Mouse (Mus musculus) ES-CJ7 (cell line): Measurements from ENCODE around the gene Tmem8b.

ENCODE experiments used
- DNase-seq: peaks from one replicate; pipeline ENCODE4 v3.0.0; 2011; ENCODE audit warnings: low read depth, low spot score

The Tmem8b gene

DNA sequence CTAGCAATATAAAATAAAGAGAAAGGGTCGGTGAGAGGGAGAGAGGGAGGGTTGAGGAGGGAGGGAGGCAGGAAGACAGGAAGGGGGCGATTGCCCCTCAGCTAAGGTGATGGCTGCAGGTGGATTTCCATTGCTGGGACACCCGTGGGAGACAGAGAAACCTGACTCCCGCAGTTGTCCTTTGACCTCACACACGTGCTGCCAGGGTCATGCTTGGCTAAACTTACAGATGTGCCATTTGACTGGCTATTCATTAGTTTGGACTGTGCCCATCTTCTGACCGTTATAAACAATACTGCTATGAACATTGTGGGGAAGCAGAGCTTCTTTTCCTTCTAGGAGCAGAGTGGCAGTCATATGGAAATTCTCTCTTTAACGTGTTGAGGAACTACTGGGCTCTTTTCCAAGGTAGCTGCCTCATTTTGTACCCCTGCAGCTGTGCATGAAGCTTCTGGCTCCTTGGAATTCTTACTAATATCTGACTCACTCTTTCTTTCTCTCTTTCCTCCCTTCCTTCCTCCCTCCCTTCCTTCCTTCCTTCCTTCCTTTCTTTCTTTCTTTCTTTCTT lies 45.0 kb downstream of the Tmem8b start:
- no peak for DNase-seq

DNA sequence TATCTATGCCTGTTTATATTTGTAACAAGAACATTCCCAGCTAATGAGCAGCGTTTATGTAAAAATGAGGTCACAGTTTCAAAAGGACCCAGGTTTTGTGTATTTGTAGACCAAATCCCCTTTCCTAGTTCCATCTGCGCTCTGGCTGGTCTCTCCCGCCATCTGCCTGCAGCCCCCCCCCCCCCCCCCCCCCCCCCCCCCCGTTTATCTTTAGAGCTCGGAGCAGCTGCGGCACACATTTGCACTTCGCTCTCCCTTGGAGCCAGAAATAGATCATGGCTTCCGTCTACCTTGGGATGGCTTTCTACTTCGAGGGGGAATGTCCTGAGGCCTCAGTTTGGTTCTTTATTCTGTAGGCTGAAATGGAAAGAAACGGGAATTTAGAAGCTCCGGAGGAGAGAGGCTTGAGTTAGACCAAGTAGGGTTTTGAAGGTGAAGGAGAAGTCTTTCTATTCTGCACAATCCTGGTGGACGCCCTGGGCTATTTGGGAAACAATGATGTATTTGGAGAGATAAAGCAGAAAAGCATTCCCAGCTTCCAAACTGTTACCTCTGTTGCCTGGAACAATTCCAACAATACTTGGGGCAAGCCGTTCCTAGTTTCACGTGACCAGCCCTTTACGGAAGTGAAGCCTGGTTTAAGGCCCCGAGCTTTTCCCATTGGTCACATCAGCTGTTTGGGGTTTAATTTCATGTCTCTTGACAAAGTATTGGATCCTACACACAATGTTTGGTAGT lies 51.9 kb downstream of the Tmem8b start:
- DNase-seq: peak; percentile 23

DNA sequence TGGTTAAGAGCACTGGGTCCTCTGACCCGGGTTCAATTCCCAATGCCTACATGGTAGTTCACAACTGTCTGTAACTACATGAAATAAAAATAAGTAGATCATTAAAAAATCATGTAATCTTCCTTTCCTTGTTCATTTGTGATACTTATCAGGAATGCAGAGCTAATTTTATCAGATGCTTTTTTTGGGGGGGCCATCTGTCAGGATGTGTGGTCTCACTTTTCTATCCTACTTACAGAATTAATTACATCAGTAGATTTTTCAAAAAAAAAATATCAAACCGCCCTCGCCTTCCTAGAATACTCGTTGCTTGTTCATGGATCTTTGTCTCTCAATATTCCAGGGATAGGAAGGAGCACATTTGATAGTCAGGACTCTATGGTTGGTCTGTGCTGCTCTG lies 53.4 kb downstream of the Tmem8b start:
- no peak for DNase-seq

DNA sequence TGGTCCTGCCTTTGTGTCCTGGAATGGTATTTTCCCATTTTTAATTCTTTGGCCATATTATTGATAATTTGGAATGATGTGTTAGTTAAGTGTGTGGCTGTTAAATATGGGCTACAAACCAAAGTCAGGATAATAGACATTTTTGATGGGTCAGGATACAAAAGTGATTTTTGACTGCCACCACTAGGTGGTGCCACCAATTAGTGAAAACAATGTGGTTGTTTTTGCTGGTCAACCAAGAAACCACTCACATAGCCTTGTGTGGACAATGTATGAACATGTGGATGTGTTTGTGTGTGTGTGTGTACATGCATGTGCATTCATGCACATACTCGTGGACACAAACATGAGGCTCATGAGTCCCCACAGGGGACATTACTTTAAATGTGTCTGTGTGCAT lies 56.0 kb downstream of the Tmem8b start:
- peak; percentile 61 for DNase-seq

DNA sequence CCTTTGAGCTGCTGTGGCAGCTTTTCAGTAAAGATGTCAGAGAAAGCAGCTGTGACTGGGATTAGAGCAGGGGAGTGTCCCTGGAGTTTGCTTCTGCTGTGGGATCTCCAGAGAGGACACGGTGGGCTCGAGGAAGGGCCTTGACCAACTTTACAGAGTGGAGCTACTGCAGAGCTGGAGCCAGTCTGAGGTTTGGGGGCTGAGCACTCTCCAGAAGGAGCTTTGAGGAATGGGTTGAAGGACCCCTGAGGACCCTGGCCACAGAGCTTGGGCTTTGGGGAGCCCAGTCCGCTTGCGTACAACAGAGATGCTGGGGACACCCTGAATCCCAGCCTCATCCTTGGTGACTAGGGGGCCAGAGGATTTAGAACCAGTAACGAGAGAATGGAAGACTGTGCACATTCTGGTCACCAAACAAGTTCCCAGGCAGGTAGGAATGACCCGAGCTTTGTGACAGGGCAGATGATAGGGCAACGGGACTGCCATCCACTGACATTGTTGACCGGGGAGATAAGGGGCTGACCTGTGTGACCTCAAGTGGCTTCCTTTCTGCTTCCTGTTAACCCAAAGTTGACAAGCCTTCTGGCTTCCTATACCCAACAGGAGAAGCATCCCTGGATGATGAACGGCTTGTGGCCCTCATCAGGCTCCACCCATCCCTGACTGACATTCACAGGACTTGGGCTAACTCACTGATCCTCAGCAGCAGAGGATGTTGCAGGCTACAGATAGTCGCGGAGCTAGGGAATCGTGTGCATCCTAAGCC lies 57.6 kb downstream of the Tmem8b start:
- no peak for DNase-seq

DNA sequence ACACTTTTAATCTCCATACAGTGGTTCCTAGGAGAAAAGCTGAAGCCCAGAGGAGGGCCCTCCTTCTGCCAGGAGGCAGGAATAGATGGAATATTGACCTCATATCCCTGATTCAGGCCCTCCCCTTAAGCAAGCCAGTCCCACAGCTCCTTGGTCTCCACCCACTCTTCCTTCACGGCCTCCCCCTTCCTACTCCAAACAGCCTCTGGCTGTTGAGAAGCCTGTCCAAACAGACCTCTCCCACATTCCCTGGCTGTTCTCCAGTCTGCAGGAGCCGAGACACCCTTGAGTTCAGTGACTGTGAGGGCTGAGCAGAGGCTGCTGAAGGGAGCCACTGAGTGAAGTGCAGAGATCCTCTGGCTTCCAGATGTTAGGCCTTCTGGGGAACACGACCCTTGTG lies 58.2 kb downstream of the Tmem8b start, which contains the start of gene Hrct1:
Hrct1 (plus strand) TSS at position 194 of the 400 bp plus-strand sequence.
- no peak for DNase-seq

DNA sequence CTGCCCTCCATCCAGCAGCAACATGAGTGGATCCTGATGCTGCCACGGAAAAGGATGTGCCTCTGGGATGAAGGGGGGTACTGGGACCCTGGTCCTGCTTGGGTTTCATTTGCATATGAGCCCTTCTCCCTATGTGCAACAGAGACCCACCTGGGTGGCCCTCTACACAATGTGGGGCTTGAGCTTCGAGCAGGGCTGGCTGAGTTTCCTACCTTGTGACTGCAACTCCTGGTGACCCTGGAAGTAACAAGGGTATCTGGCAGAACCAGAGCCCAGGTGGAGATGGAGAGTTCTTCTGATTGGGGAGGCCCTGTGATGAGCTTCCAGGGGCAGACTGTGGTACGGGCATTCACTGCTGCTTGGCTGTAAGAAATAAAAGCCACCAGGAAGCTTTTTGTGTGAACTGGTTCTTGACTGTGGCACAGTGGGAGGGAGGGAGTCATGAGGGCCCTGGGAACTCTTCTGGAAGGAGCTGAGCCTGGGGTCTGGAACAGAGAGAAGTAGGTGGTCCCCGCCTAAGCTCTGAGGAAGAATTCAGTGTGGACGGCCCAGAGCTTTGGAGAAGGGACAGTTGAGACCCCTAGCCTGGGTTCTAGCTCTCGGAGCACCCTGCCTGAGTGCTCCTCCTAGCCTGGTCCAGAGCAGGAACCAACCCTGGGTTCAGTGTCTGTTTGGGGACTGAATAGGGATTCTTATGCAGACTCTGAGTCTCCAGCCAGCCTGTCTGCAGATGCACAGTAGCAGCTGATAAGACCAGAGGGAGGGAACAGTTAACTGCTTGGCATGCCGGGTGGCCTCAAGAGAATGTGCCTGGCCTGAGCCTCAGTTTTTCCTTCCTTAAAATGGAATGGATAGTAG lies 59.2 kb downstream of the Tmem8b start:
- no peak for DNase-seq

DNA sequence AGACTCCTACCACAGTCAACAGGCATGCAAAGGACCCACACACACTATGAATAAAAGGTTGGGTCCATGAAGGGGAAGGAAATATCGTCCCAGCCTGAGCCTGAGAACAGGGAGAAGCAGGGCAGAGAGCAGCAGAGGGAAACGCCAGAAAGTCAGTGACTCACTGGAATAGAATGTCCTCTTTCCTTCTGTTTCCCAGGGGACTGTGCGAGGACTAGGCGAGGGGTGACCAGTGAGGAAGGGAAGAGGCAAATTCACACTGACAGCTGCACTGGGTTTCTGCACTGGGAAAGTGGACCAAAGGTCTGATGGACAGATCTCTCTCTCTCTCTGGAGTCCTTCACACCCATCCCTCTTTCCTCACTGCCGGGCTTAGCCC lies 59.8 kb downstream of the Tmem8b start:
- no peak for DNase-seq

DNA sequence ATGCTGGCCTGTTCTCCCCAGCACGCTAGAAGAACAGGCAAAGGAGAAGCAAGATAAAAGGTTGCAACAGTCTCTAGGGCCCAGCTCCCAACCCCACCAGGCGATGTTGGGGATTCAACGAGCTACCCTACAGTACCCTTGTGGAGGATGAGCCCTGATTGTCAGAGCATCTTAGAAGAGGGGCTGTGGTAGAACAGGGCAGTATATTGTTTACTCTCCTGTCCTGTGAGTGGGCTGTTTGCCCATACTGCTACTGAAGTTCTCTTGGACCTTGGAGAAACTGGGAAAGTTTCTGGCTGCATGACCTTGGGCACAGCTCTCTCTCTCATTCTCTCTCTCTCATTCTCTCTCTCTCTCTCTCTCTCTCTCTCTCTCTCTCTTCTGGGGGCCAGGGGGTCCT lies 60.4 kb downstream of the Tmem8b start:
- DNase-seq: no peak

DNA sequence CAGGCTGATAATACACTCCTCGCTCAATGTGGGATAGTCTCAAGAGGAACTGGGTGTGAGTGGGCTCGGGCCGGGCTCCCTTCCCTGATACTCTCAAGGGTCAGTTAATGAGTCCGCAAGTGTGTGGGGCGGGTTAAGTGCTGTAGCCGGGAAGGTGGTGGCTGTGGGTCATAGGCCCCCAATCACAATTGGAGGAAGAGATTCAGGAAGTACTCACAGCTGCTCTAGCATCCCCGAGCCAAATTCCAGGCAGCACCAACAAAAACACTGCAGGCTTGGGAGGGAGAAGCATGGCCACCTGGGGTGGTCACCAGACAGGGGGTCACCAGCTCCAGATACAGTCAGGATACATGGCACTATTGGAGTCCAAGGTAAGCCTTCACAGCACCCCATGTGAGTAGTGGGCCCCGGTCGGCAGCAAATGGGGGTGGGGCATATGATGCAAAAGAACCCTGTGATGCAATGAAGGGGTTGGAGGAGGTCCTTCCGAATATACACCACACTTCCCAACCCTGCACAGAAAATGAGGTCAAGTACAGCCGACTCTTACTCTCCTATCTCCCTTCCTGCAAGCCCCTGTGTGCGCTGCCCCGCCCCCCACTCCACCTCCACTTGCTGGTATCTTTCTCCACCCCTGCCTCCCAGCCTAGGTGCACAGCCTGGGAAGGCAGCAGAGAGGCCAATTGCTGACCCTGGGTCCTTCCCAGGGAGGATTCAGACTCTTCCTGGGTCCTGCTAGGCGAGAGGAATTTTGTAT lies 61.2 kb downstream of the Tmem8b start, which contains the start of gene Spaar:
Spaar (plus strand) TSS at position 241 of the 757 bp plus-strand sequence.
- no peak for DNase-seq

DNA sequence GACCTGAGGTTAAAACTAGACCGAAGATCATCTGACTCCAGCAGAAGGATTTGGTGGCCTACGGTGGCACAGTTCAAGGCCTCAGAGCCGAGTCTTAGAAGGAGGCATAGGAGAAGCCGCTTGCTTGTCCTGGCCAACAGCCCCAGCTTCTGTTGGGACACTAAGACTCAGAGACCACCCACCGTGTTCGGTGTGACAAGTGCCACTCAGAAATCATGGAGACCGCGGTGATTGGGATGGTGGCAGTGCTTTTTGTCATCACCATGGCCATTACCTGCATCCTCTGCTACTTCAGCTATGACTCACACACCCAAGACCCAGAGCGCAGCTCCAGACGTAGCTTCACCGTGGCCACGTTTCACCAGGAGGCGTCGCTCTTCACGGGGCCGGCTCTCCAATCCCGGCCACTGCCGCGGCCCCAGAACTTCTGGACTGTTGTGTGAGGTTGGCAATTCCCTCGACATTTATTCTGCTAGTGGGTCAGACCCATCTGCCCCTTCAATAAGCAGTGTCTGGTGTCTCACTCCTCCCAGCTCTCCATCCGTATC lies 62.1 kb downstream of the Tmem8b start:
- peak; percentile 29 for DNase-seq

DNA sequence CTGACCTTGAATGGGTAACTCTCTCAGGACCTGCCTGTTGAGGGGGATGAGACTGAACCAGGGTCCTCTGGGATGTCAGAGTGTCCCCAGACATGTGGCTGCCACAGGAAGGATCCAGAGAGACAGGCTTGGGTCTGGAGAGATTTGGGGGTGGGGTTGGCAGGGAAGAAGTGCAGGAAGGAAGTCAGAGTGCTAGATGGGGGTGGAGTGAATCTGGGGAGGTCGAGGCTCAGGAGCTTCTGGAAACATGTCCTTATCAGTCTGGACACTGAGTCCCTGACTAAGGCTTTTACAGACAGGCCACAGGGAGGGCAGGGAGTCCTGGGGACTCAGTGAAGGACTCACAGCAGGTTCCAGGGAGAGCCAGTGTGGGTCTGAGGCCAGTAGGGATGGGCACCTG lies 63.4 kb downstream of the Tmem8b start:
- no peak for DNase-seq

DNA sequence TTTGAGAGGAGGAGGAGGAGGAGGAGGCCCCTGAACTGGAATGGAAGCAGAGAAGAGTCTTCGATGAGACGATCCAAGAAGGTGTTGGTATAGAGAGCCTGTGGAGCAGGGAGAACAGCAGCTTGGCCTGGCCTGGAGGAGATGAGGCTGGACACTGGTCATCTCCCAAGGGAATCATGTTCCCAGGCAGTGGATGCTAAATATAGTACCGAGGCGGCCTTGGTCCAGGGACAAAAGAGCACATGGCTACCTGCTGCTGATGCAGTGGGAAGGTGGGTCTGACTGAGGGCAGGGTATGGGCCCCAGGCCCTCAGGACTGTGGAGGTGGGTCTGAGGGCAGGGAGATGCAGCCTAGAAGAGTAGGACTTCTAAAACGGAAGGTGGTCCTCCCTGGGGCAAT lies 64.4 kb downstream of the Tmem8b start:
- DNase-seq: no peak

DNA sequence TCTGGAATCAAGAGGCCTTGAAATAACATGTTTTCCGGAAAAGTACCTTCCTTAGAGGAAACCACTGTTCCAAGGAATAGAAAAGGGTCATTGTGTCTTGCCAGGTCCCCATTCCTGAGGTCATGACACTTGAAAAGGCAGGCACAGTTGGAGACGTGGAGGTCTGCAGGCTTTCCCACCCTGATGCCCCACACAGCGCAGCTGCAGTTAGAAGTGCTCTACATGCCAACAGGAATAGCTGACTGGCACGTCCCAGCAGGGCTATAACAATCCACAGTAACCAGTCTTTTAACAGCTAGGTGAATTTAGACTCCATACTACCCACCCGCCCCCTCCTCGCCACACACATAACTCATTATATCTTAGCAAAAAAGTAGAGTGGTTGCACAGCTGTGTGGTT lies 68.4 kb downstream of the Tmem8b start:
- DNase-seq: no peak

DNA sequence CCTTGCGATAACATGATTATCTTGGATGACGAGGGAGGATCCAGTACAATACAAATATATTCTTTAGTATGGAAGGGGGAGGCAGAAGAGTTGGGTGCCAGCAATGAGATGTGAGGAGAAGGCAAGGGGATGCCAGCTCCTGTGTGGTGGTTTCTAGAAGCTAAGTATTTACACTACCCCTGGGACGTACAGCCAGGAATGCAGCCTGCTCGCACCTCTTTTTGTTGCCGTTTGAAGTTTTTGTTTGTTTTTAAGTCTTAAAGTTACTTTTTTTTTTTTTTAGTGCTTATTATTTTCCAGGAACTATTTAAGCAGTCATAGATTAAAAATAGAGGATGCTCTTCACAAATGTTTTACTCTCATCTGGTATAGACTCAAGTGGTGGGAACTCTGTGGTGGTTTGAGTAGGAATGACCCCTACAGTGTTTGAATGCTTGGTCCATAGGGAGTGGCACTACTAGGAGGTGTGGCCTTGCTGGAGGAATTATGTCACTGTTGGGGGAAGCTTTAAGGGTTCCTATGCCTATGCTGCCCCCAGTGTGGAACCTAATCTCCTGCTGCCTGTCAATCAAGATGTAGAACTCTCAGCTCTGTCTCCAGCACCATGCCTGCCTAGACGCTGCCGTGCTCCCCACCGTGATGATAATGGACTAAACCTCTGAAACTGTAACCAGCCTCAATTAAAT lies 70.4 kb downstream of the Tmem8b start:
- DNase-seq: peak; percentile 67

DNA sequence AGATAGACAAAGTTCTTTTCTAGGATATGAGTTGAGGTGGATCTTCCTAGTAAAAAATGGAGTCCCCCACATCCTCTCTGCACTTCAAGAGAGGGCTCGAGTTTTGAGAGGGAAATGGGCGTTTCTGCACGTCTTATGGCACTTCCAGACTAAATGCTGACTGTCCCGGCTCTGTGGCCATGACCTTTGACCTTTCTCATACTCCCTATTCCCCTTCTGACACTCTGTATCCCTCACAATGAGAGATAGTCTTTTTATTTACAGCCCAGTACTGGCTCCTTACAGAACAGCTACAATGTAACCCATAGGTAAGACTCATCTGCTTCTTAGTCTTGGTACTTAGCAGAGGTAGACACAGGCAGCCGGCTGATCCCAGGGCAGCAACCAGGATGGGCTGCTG lies 72.8 kb downstream of the Tmem8b start:
- peak; percentile 83 for DNase-seq
